Mouse (Mus musculus) myocyte (in vitro differentiated cells): ENCODE measurements at regions not wholly inside any gene's neighbourhood (a gene's known extent, or its start where the extent isn't known, plus 50 kb on each side); places are given as distances from the start of the nearest gene placed in this dataset.

Experiments
- H3K27me3 ChIP-seq: one replicate; pipeline ENCODE4 v1.6.1; 2011; ENCODE audit not compliant: control insufficient read depth, insufficient read depth, insufficient read length
- H3K36me3 ChIP-seq: one replicate; pipeline ENCODE4 v1.6.1; 2011; ENCODE audit not compliant: control insufficient read depth, insufficient read depth
- H3K4me2 ChIP-seq: one replicate; pipeline ENCODE4 v1.6.1; 2011; ENCODE audit warnings: low read depth, control low read depth
- H3K4me3 ChIP-seq: one replicate; pipeline ENCODE4 v1.5.1; 2011; ENCODE audit warnings: mild to moderate bottlenecking, control low read depth, moderate library complexity
- H3K79me2 ChIP-seq: one replicate; pipeline ENCODE4 v1.6.1; 2011; ENCODE audit not compliant: control insufficient read depth, insufficient read depth
- H3ac ChIP-seq: one replicate; pipeline ENCODE4 v1.6.1; 2011; ENCODE audit not compliant: control insufficient read depth, insufficient read length
- CEBPB ChIP-seq: IDR thresholded peaks from 2 replicates; pipeline ENCODE4 v1.6.1; 2011; ENCODE audit warnings: mild to moderate bottlenecking, moderate library complexity; ENCODE audit not compliant: poor library complexity, insufficient read depth, severe bottlenecking
- E2F4 ChIP-seq: IDR thresholded peaks from one replicate; pipeline ENCODE4 v1.6.1; 2011; ENCODE audit warnings: mild to moderate bottlenecking, control low read depth, moderate library complexity; ENCODE audit not compliant: insufficient read depth
- MAX ChIP-seq: IDR thresholded peaks from one replicate; pipeline ENCODE4 v1.6.1; 2011; ENCODE audit warnings: low read depth, mild to moderate bottlenecking, control low read depth
- MYOD1 ChIP-seq, 3 experiments: IDR thresholded peaks; one replicate each; pipeline ENCODE4 v1.6.1; 2011; ENCODE audit warnings: control low read depth in 2 of 3, low read depth in 2 of 3, mild to moderate bottlenecking in 2 of 3, moderate library complexity in 1 of 3; ENCODE audit not compliant: insufficient read length in 2 of 3, control insufficient read depth in 1 of 3
- MYOG ChIP-seq, 3 experiments: IDR thresholded peaks; one replicate each; pipeline ENCODE4 v1.6.1; 2011; ENCODE audit warnings: control low read depth in 2 of 3, low read depth in 2 of 3, mild to moderate bottlenecking in 2 of 3; ENCODE audit not compliant: insufficient read length in 2 of 3, control insufficient read depth in 1 of 3, insufficient read depth in 1 of 3
- POLR2A ChIP-seq: IDR thresholded peaks from one replicate; pipeline ENCODE4 v1.6.1; 2011; ENCODE audit warnings: low read depth, mild to moderate bottlenecking, control low read depth, moderate library complexity; ENCODE audit not compliant: insufficient read length
- POLR2AphosphoS2 ChIP-seq: IDR thresholded peaks from one replicate; pipeline ENCODE4 v1.6.1; 2011; ENCODE audit warnings: low read depth, control low read depth; ENCODE audit not compliant: insufficient read length
- REST ChIP-seq: IDR thresholded peaks from one replicate; pipeline ENCODE4 v1.6.1; 2011; ENCODE audit warnings: mild to moderate bottlenecking, control low read depth, moderate library complexity; ENCODE audit not compliant: insufficient read depth, insufficient read length
- SRF ChIP-seq: IDR thresholded peaks from one replicate; pipeline ENCODE4 v1.6.1; 2011; ENCODE audit warnings: low read depth; ENCODE audit not compliant: control insufficient read depth, insufficient read length
- TCF12 ChIP-seq: IDR thresholded peaks from one replicate; pipeline ENCODE4 v1.6.1; 2011; ENCODE audit warnings: mild to moderate bottlenecking, control low read depth; ENCODE audit not compliant: poor library complexity, insufficient read depth, severe bottlenecking
- TCF3 ChIP-seq: IDR thresholded peaks from one replicate; pipeline ENCODE4 v1.6.1; 2011; ENCODE audit warnings: low read depth, control low read depth; ENCODE audit not compliant: insufficient read length
- USF1 ChIP-seq: IDR thresholded peaks from one replicate; pipeline ENCODE4 v1.6.1; 2011; ENCODE audit warnings: low read depth, mild to moderate bottlenecking, control low read depth, moderate library complexity

DNA sequence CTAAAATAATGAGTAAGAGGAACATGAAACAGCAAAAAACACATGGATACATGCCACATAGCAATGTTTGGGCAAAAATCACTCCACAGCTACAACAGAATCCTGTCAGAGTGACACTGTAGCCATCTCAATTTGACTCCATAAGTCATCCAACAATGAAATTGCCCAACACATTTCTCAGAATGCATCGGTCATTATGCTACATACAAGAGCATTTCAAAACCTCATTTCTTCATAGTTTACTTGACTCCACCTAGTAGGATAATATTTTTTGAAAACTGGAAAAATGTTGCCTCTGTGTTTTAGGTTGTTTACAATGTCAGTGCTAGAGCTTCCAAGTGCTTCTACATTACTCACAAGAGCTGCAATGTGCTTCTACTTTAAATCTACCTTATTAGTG lies 101.9 kb downstream of the Zfp36l1 start:
- Histone ChIP-seq H3K36me3 (no peaks in the 10 kb centered on the region), H3K4me2 (no peak overlapping the region), H3K79me2 (no peaks in the 10 kb centered on the region), H3ac (no peak overlapping the region), H3K27me3 (no peaks in the 10 kb centered on the region), H3K4me3 (no peak overlapping the region)
- no peak for TF ChIP-seq POLR2A
- TF ChIP-seq MYOD1 (IDR thresholded peaks at IDR 0.05; ENCODE audit: control insufficient read depth in 1 of 3, insufficient read length in 2 of 3, low read depth in 2 of 3): no peak
- no peak for TF ChIP-seq E2F4
- no peak for TF ChIP-seq SRF
- no peak for TF ChIP-seq REST
- TF ChIP-seq MAX: no peak
- no peak for TF ChIP-seq USF1
- TF ChIP-seq CEBPB: no peak
- no peak for TF ChIP-seq POLR2AphosphoS2
- no peak for TF ChIP-seq TCF12
- TF ChIP-seq TCF3: no peak
- no peak for TF ChIP-seq MYOG (IDR thresholded peaks at IDR 0.05; ENCODE audit: control insufficient read depth in 1 of 3, insufficient read depth in 1 of 3, insufficient read length in 2 of 3, low read depth in 2 of 3)

GRCm38 (mm10) chr12:80010220-80010619 lies 102.6 kb downstream of the Zfp36l1 start:
- TF ChIP-seq E2F4 (no peak), REST (no peak), POLR2AphosphoS2 (no peak), TCF12 (no peak), TCF3 (no peak), MAX (no peak), MYOG (IDR thresholded peaks at IDR 0.05; ENCODE audit: control insufficient read depth in 1 of 3, insufficient read depth in 1 of 3, insufficient read length in 2 of 3, low read depth in 2 of 3) (no peak), SRF (no peak), POLR2A (no peak), MYOD1 (IDR thresholded peaks at IDR 0.05; ENCODE audit: control insufficient read depth in 1 of 3, insufficient read length in 2 of 3, low read depth in 2 of 3) (no peak), USF1 (no peak), CEBPB (no peak)
- Histone ChIP-seq H3ac (no peak overlapping the region), H3K36me3 (no peaks in the 10 kb centered on the region), H3K79me2 (no peaks in the 10 kb centered on the region), H3K4me3 (no peak overlapping the region), H3K4me2 (no peak overlapping the region), H3K27me3 (no peaks in the 10 kb centered on the region)

DNA sequence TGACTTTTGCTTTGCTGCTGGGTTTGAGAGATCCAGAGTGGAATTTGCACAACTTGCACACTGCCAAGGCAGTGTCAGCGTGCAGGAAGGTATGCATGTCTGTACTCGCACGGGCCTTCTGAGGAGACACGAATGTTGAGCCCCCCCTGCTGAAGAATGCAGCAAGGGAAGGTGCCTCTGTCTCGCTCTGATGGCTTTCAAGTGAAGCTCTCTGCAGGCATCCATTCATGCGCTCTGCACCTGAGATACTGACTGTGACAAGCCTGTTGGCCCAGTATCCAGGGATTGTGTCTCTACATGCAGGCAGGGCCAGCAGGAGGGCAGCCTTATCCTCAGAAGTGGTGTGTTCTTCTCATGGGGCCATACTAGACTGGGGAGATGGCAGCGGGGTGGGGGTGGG lies 105.0 kb downstream of the Zfp36l1 start:
- H3K27me3 ChIP-seq: no peaks in the 10 kb centered on the region
- H3ac ChIP-seq: no peak overlapping the region
- H3K4me3 ChIP-seq: no peak overlapping the region
- no peaks in the 10 kb centered on the region for H3K79me2 ChIP-seq
- H3K36me3 ChIP-seq: no peaks in the 10 kb centered on the region
- H3K4me2 ChIP-seq: no peak overlapping the region
- TF ChIP-seq REST: no peak
- TF ChIP-seq MAX: no peak
- TF ChIP-seq MYOG (IDR thresholded peaks at IDR 0.05; ENCODE audit: control insufficient read depth in 1 of 3, insufficient read depth in 1 of 3, insufficient read length in 2 of 3, low read depth in 2 of 3): no peak
- no peak for TF ChIP-seq POLR2AphosphoS2
- no peak for TF ChIP-seq POLR2A
- TF ChIP-seq USF1: no peak
- no peak for TF ChIP-seq CEBPB
- no peak for TF ChIP-seq TCF12
- no peak for TF ChIP-seq MYOD1 (IDR thresholded peaks at IDR 0.05; ENCODE audit: control insufficient read depth in 1 of 3, insufficient read length in 2 of 3, low read depth in 2 of 3)
- TF ChIP-seq TCF3: no peak
- TF ChIP-seq SRF: no peak
- no peak for TF ChIP-seq E2F4

- Histone ChIP-seq H3K4me2 (no peak overlapping the region), H3ac (no peak overlapping the region), H3K36me3 (no peaks in the 10 kb centered on the region), H3K4me3 (no peak overlapping the region), H3K79me2 (no peaks in the 10 kb centered on the region), H3K27me3 (no peaks in the 10 kb centered on the region)
- TF ChIP-seq REST (no peak), CEBPB (no peak), MYOD1 (IDR thresholded peaks at IDR 0.05; ENCODE audit: control insufficient read depth in 1 of 3, insufficient read length in 2 of 3, low read depth in 2 of 3) (no peak), SRF (no peak), TCF3 (no peak), MAX (no peak), MYOG (IDR thresholded peaks at IDR 0.05; ENCODE audit: control insufficient read depth in 1 of 3, insufficient read depth in 1 of 3, insufficient read length in 2 of 3, low read depth in 2 of 3) (no peak), POLR2AphosphoS2 (no peak), USF1 (no peak), E2F4 (no peak), POLR2A (no peak), TCF12 (no peak)
Measured at GRCm38 (mm10) chr12:80005227-80005919, 107.4 kb downstream of the Zfp36l1 start.
